Mouse (Mus musculus): ENCODE measurements around the gene P4hb. TPM values are rescaled to one million over a fixed set of nuclear protein-coding genes. Genes with fewer than 3 reads are reported as not detected.

P4hb gene
- total RNA-seq (2023): 123 TPM

DNA sequence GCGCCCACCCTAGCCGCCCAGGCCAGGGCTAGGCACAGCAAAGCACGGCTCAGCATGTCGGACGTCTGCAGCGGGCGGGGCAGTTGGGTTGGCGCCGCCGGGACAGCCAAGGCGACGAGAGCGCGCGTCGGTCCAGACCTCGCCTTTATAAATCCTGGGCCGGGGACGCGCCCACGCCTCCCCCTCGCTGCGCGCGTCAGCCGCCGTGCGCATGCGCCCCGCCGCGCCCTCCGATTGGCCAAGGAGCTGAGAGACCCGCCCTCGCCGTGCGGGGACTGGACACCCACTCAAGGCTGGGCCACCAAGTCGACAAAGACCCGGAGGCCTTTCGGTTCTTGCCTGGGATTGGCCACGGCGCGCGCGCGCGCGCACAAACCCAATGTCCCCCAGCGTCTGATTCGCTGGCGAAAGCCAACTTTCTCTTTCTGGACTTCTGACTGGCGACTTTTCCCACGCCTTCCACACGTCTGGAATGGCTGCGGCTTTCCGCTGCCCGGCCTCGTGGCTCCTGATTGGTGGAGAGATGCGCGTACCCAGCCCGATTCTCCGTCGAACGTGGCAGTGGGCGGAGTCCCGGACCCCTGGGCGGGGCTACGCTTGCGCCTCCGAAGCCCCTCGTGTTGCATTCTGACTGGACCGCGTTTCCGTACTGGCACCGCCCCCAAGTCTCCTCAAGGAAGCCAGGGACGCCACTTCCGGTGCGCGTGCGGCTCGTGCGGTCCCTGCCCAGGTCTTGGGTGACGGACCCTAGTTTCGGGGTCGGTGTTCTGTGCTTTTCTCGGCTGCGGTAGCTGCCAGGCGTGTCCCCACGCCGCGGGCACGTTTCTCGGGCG is at the start of gene P4hb:
Gene P4hb (minus strand): TSS at position 502 of the 833 bp plus-strand sequence.

GRCm38 (mm10) chr11:120617519-120618112 is 44.6 kb upstream of the P4hb start, which contains the start of gene Pcyt2:
Pcyt2 (minus strand) TSS chr11:120617936.

DNA sequence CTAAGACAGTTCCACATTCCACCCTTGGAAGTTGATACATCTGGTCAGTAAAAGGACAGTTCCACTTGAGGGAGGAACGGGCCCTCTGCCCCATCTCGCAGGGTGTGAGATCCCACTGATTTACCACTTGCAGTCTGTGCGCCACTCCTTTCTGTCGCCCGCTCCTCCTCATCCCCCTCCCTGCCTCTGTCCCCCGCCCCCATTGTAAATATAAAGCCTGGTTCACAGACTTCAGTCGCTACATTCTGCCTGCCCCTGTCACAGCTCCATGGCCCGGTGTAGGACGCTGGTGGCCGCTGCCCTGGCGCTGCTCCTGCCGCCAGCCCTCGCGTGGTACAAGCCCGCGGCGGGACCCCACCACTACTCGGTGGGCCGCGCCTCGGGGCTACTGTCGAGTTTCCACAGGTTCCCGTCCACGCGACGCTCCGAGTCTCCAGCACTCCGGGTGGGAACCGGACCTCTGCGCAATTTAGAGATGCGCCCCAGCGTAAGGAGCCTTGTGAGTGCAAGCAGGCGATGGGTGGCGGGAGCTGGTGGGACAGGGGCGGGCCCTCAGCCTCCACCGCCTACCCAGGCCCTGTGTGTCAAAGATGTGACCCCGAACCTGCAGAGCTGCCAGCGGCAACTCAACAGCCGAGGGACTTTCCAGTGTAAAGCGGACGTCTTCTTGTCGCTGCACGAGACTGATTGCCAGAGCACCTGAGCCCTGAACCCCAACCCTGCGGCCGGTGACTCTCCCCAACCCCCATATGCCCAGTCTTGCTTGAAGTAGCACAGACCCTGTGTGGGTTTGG is 35.4 kb upstream of the P4hb start, which contains the start of gene Npb:
Gene Npb (plus strand): TSS at position 237 of the 794 bp plus-strand sequence.

DNA sequence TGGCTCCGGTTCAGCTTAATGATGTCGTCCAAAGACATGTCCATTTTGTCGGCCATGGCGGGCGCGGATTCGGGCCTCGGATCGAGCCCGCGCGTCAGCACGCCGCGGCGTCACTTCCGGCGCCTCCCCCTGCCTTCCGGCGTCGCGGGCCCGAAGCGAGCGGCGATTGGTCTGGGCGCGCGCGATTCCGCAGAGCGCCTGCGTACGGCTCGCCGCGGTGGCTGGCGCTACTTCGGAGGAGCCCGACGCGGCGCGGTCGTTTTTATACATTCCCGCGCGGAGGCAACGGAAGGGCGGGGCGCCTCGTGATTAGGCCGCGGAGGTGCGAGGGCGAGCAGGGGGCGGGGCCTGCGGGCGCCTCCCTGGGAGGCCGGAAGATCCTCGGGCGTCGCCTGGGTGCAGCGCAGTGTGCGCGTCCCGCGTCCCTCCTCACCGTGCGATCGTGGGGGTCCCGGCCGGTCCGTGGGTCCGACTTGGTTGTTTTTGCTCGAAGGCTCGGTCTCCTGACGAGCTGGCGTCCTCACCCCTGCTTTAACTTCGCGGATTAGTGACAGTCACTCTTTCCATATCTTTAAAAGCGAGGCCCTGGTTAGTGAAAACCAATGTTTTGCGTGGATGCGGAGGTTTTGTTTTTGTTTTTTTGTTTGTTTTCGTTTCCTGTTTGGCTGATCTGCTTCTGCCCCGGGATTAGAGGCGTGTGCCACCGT is 25.4 kb upstream of the P4hb start, which contains the start of the genes Alyref and Anapc11:
Gene Alyref (minus strand): TSS at position 83 of the 707 bp plus-strand sequence.
Gene Anapc11 (plus strand): TSS at position 139 of the 707 bp plus-strand sequence.

GRCm38 (mm10) chr11:120581490-120582267 is 8.6 kb upstream of the P4hb start, which contains the start of gene Arhgdia:
Arhgdia (minus strand) TSS chr11:120581624.

GRCm38 (mm10) chr11:120550810-120551440 is 22.1 kb downstream of the P4hb start, which contains the start of gene Ppp1r27:
Ppp1r27 (minus strand) TSS chr11:120551132.

GRCm38 (mm10) chr11:120549168-120549945 is 23.7 kb downstream of the P4hb start, which contains the start of gene Mcrip1:
Mcrip1 (minus strand) TSS chr11:120549727.

DNA sequence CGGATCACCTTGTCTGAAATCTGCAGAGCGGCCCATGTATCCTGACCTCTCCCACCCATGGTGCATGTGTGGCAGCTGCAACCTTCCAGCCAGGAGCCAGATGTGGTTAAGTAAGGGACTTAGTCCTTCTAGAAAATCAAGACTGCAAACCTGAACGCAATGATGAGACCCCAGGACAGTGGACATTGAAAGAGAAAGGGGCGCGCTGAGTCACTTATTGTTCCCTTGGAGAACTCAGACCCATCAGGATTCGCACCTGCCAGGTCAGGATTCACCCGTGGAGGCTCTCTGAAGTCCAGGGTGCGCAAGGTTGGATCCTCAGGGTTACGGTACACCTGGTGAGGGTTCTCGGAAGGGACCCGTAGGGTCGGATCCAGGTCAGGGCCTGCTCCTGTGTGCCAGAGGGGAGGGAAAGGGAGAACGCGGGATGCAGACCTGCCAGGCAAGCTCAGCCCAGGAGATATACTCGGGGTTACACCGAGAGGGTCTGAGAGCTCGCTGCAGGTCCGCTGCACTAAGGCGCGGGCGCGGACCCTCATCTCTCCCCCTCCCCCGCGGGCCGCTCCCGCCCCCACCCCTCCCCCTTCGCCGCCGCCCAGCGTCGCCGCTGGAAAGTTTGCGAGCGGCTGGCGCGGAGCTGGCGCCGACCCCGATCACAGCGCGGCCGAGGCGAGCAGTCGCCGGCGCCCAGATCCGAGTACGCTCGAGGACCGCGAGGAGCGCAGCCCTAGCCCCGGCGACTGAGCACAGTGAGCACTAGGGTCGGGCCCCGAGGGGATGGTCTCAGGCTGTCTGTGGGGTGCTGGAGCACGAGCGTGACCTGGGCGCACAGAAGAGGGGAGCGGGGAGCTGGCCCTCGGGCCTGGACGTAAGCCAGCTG is 42.7 kb downstream of the P4hb start, which contains the start of gene Gcgr:
Gene Gcgr (plus strand): TSS at position 615 of the 880 bp plus-strand sequence.

Other genes starting within 250 kb of the P4hb start
- 1,308 TPM for gene Actg1, start 224.7 kb downstream of the P4hb start, total RNA-seq (2023)
- gene Fscn2, start 211.7 kb downstream of the P4hb start, total RNA-seq (2023): not detected
- 28.0 TPM for gene Faap100, start 194.5 kb downstream of the P4hb start, total RNA-seq (2023)
- gene Nploc4, start 135.5 kb downstream of the P4hb start, total RNA-seq (2023): 55.1 TPM
- gene Tspan10, start 130.6 kb downstream of the P4hb start, total RNA-seq (2023): 46.6 TPM
- 0.80 TPM for gene Pde6g, start 119.8 kb downstream of the P4hb start, total RNA-seq (2023)
- 7.1 TPM for gene Oxld1, start 115.2 kb downstream of the P4hb start, total RNA-seq (2023)
- 32.2 TPM for gene Ccdc137, start 115.1 kb downstream of the P4hb start, total RNA-seq (2023)
- gene Arl16, start 105.6 kb downstream of the P4hb start, total RNA-seq (2023): 13.4 TPM
- gene Mrpl12, start 88.6 kb downstream of the P4hb start, total RNA-seq (2023): 28.5 TPM
- 9.7 TPM for gene Slc25a10, start 81.4 kb downstream of the P4hb start, total RNA-seq (2023)
- gene Gcgr, start 42.6 kb downstream of the P4hb start, total RNA-seq (2023): not detected
- gene Mcrip1, start 23.5 kb downstream of the P4hb start, total RNA-seq (2023): 36.1 TPM
- not detected for gene Ppp1r27, start 22.1 kb downstream of the P4hb start, total RNA-seq (2023)
- 404 TPM for gene Arhgdia, start 8.4 kb upstream of the P4hb start, total RNA-seq (2023)
- gene Alyref, start 25.1 kb upstream of the P4hb start, total RNA-seq (2023): 109 TPM
- 71.8 TPM for gene Anapc11, start 25.2 kb upstream of the P4hb start, total RNA-seq (2023)
- 3.8 TPM for gene Npb, start 35.2 kb upstream of the P4hb start, total RNA-seq (2023)
- 153 TPM for gene Pcyt2, start 44.7 kb upstream of the P4hb start, total RNA-seq (2023)
- 131 TPM for gene Sirt7, start 52.0 kb upstream of the P4hb start, total RNA-seq (2023)
- 39.8 TPM for gene Mafg, start 60.3 kb upstream of the P4hb start, total RNA-seq (2023)
- gene Pycr1, start 70.5 kb upstream of the P4hb start, total RNA-seq (2023): 1.2 TPM
- gene Myadml2, start 74.9 kb upstream of the P4hb start, total RNA-seq (2023): not detected
- not detected for gene Notum, start 87.9 kb upstream of the P4hb start, total RNA-seq (2023)
- 126 TPM for gene Aspscr1, start 99.7 kb upstream of the P4hb start, total RNA-seq (2023)
- 37.5 TPM for gene Cenpx, start 140.5 kb upstream of the P4hb start, total RNA-seq (2023)
- gene Lrrc45, start 140.7 kb upstream of the P4hb start, total RNA-seq (2023): 33.3 TPM
- 1.1 TPM for gene Rac3, start 148.2 kb upstream of the P4hb start, total RNA-seq (2023)
- 0.65 TPM for gene Dcxr, start 154.0 kb upstream of the P4hb start, total RNA-seq (2023)
- gene Cbr2, start 158.9 kb upstream of the P4hb start, total RNA-seq (2023): not detected
- gene Hmga1b, start 189.5 kb upstream of the P4hb start, total RNA-seq (2023): 30.9 TPM
- gene Rfng, start 211.0 kb upstream of the P4hb start, total RNA-seq (2023): 12.4 TPM
- 64.3 TPM for gene Gps1, start 211.0 kb upstream of the P4hb start, total RNA-seq (2023)
- 61.8 TPM for gene Dus1l, start 223.2 kb upstream of the P4hb start, total RNA-seq (2023)